Mouse (Mus musculus): ENCODE results near the gene Btbd35f19. TPM values are rescaled to one million over a fixed set of nuclear protein-coding genes. Genes with fewer than 3 reads are reported as not detected.
"Not testable (repeated sequence)": the region's sequence is repeated elsewhere in the genome, so short reads cannot be mapped to it uniquely, and the experiment has no call there.

The Btbd35f19 gene
- polyA plus RNA-seq (2016; fragmentation: Nextera tagmentation; extraction: Ambion mirVana): not detected in 2 replicates

GRCm38 (mm10) chrX:31383818-31384217, at the start of gene Btbd35f19:
Gene Btbd35f19 (minus strand): TSS chrX:31383918.
- not testable (repeated sequence) for H3K27me3 ChIP-seq (replicated peaks); H3K4me2 ChIP-seq (replicated peaks); H3K4me3 ChIP-seq; H3K9ac ChIP-seq; H3K4me1 ChIP-seq; H3K27ac ChIP-seq; ATAC-seq (ENCODE audit: low FRiP score, low read depth); H3K9me3 ChIP-seq; H3K36me3 ChIP-seq
- no CpG with 5 or more reads among the region's 4 CpGs for WGBS

DNA sequence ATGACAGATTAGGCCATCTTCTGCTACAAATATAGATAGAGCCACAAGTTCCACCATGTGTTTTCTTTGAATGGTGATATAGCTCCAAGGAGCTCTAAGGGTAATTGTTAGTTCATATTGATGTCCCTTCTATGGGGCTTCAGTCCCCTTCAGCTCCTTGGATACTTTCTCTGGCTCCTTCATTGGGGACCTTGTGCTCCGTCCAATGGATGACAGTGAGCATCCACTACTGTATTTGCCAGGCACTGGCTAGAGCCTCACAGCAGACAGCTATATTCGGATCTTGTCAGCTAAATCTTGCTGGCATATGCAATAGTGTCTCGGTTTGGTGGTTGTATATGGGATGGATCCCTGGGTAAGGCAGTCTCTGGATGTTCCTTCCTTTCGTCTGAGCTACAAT, 41.8 kb downstream of the Btbd35f19 start:
- not testable (repeated sequence) for H3K4me3 ChIP-seq; H3K4me1 ChIP-seq; H3K27ac ChIP-seq; H3K9me3 ChIP-seq; H3K4me2 ChIP-seq (replicated peaks); H3K36me3 ChIP-seq; H3K27me3 ChIP-seq (replicated peaks); ATAC-seq (ENCODE audit: low FRiP score, low read depth); H3K9ac ChIP-seq
- 73% methylated on average over 3 of the region's 4 CpGs for WGBS

DNA sequence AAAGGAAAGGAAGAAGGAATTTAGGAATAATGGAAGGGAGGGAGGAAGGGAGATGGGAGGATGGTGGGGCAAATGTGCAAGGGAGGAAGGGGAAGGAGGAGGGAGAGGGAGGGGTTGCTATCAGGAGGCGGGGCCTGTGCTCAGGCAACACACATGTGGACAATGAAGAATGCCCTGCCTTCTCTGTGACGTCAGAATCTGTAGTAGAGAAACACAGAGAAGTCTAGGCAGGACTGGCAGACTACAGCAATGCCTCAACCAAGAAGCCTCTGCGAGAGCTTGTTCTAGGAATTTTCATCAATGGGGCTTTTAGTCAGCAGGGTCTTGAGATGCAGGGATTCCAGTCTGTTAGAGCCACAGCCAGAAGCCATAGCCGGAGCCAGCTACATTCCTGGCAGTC, 47.6 kb downstream of the Btbd35f19 start, which contains the start of gene Btbd35f26:
Btbd35f26 (plus strand) TSS at position 301 of the 400 bp plus-strand sequence.
- H3K9ac ChIP-seq; H3K4me3 ChIP-seq; ATAC-seq (ENCODE audit: low FRiP score, low read depth); H3K4me2 ChIP-seq (replicated peaks); H3K27me3 ChIP-seq (replicated peaks); H3K36me3 ChIP-seq; H3K4me1 ChIP-seq; H3K9me3 ChIP-seq; H3K27ac ChIP-seq: not testable (repeated sequence)
- WGBS: no CpG with 5 or more reads among the region's 4 CpGs

Other genes with a start within 250 kb of the Btbd35f19 start
- not detected in 2 replicates for gene Spin2f, start 130.0 kb downstream of the Btbd35f19 start, polyA plus RNA-seq (2016; fragmentation: Nextera tagmentation; extraction: Ambion mirVana)
- not detected in 2 replicates for gene Btbd35f26, start 47.5 kb downstream of the Btbd35f19 start, polyA plus RNA-seq (2016; fragmentation: Nextera tagmentation; extraction: Ambion mirVana)
- not detected in 2 replicates for gene Gm21883, start 190.4 kb upstream of the Btbd35f19 start, polyA plus RNA-seq (2016; fragmentation: Nextera tagmentation; extraction: Ambion mirVana)
- not detected in 2 replicates for gene Spin2e, start 235.0 kb upstream of the Btbd35f19 start, polyA plus RNA-seq (2016; fragmentation: Nextera tagmentation; extraction: Ambion mirVana)